Mouse (Mus musculus) liver, embryonic 15.5 days (tissue): ENCODE measurements around the gene Tent5c. TPM values are rescaled to one million over a fixed set of nuclear protein-coding genes. Genes with fewer than 3 reads are reported as not detected.

Experiments
- ATAC-seq: fragments of 200-750 bp; cut with Nextera tagmentation; 2 replicates; pipeline ENCODE4 v1.8.0; 2017; ENCODE audit warnings: moderate number of reproducible peaks, mild to moderate bottlenecking, moderate library complexity; ENCODE audit not compliant: insufficient read depth
- H3K27ac ChIP-seq: fragments of 300-500 bp; sonication (generic); replicated peaks from 2 replicates; pipeline ENCODE4 v1.5.1; 2015; ENCODE audit warnings: mild to moderate bottlenecking, inconsistent platforms
- H3K27me3 ChIP-seq: fragments of 300-500 bp; sonication (generic); 2 replicates; pipeline ENCODE4 v1.6.1; 2015; ENCODE audit warnings: mild to moderate bottlenecking, inconsistent platforms
- H3K36me3 ChIP-seq: fragments of 300-500 bp; sonication (generic); replicated peaks from 2 replicates; pipeline ENCODE4 v1.6.1; 2015; ENCODE audit warnings: moderate library complexity, mild to moderate bottlenecking, inconsistent platforms
- H3K4me1 ChIP-seq: fragments of 300-500 bp; sonication (generic); replicated peaks from 2 replicates; pipeline ENCODE4 v1.6.1; 2015; ENCODE audit warnings: inconsistent platforms
- H3K4me2 ChIP-seq: fragments of 300-500 bp; sonication (generic); 2 replicates; pipeline ENCODE4 v1.6.1; 2015; ENCODE audit warnings: moderate library complexity, mild to moderate bottlenecking, inconsistent platforms
- H3K4me3 ChIP-seq: fragments of 300-500 bp; sonication (generic); replicated peaks from 2 replicates; pipeline ENCODE4 v1.5.1; 2015; ENCODE audit warnings: mild to moderate bottlenecking, inconsistent platforms
- H3K9ac ChIP-seq: fragments of 300-500 bp; sonication (generic); 2 replicates; pipeline ENCODE4 v1.6.1; 2015; ENCODE audit warnings: moderate library complexity, mild to moderate bottlenecking, inconsistent platforms
- H3K9me3 ChIP-seq: fragments of 300-500 bp; sonication (generic); replicated peaks from 2 replicates; pipeline ENCODE4 v1.6.1; 2016; ENCODE audit warnings: inconsistent platforms
- WGBS: fragments of 180-500 bp; shearing (Covaris S2); methylation state at CpG from one replicate; pipeline ENCODE4 v1.1.7; 2015; ENCODE audit warnings: mixed read lengths; ENCODE audit not compliant: insufficient replicate concordance; 5-methylcytosine and 5-hydroxymethylcytosine counted together
- polyA plus RNA-seq: library from polyadenylated mRNA; unstranded; fragments of >200 nt; fragmentation: Nextera tagmentation; extraction: Ambion mirVana; gene quantifications from 2 replicates; pipeline ENCODE4 v1.2.1, GENCODE M21; 2015

Tent5c gene
- polyA plus RNA-seq, 1 experiment from 2014 or later, result 94.2 TPM

GRCm38 (mm10) chr3:100487046-100487445 is 2.1 kb downstream of the Tent5c start:
- Histone ChIP-seq H3K36me3 (no peaks in the 10 kb centered on the region), H3K4me1 (peaks cover 71% of the 10 kb centered on the region), H3K27ac (peak overlapping the region; percentile 99), H3K27me3 (peaks cover 33% of the 10 kb centered on the region), H3K4me2 (peak overlapping the region; percentile 88), H3K9ac (peak overlapping the region; percentile 97), H3K9me3 (no peaks in the 10 kb centered on the region), H3K4me3 (peak overlapping the region; percentile 96)
- ATAC-seq, result no peak
- WGBS, result 65% methylated on average over 2 of the region's 2 CpGs

- 0 out of 2 replicates have a peak, but pooled peaks cover 2% of the 10 kb centered on the region for H3K36me3 ChIP-seq
- peak overlapping the region; percentile 88 for H3K4me2 ChIP-seq
- peak overlapping the region; percentile 99 for H3K27ac ChIP-seq
- H3K4me3 ChIP-seq, result peak overlapping the region; percentile 96
- 54% methylated on average over 11 of the region's 11 CpGs for WGBS
- H3K4me1 ChIP-seq, result peaks cover 77% of the 10 kb centered on the region
- H3K9ac ChIP-seq, result peak overlapping the region; percentile 97
- peaks cover 25% of the 10 kb centered on the region for H3K27me3 ChIP-seq
- no peak for ATAC-seq
- no peaks in the 10 kb centered on the region for H3K9me3 ChIP-seq
Measured at GRCm38 (mm10) chr3:100485390-100486132, 3.6 kb downstream of the Tent5c start.

GRCm38 (mm10) chr3:100482971-100483610 is 6.0 kb downstream of the Tent5c start:
- Histone ChIP-seq H3K4me2 (peak overlapping the region; percentile 88), H3K27ac (peak overlapping the region; percentile 99), H3K9ac (peak overlapping the region; percentile 58), H3K9me3 (no peaks in the 10 kb centered on the region), H3K36me3 (peaks cover 12% of the 10 kb centered on the region), H3K4me3 (peak overlapping the region; percentile 96), H3K27me3 (peaks cover 22% of the 10 kb centered on the region), H3K4me1 (peaks cover 94% of the 10 kb centered on the region)
- 13% methylated on average over 5 of the region's 5 CpGs for WGBS
- ATAC-seq, result peak; percentile 89

DNA sequence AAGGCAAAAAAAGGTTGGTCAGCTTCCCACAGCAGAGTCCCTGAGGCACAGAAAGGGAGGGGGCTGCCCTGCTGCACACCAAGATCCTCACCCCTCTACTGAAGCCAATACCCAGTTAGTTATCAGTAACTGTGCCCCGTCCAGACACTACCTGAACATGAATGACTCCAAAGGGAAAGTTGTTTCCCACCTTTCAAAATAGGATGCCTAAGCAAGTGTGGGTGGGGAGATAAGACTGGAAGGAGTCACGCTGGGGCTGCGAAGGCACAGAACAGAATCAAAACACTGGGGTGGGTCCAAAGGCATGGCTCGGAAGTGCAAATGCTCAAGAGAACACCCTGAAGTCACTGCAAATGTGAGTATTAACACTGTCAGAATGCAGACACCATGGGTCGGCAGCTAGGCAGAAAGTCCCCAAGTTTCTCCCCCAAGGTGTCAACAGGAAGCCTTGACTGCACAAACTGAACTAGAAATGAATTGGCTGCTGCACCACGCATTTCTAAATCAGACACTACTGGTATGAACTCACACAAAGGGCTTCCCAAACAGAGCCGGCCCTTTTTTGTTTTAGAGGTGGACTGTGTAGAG is 6.7 kb downstream of the Tent5c start:
- peak; percentile 89 for ATAC-seq

DNA sequence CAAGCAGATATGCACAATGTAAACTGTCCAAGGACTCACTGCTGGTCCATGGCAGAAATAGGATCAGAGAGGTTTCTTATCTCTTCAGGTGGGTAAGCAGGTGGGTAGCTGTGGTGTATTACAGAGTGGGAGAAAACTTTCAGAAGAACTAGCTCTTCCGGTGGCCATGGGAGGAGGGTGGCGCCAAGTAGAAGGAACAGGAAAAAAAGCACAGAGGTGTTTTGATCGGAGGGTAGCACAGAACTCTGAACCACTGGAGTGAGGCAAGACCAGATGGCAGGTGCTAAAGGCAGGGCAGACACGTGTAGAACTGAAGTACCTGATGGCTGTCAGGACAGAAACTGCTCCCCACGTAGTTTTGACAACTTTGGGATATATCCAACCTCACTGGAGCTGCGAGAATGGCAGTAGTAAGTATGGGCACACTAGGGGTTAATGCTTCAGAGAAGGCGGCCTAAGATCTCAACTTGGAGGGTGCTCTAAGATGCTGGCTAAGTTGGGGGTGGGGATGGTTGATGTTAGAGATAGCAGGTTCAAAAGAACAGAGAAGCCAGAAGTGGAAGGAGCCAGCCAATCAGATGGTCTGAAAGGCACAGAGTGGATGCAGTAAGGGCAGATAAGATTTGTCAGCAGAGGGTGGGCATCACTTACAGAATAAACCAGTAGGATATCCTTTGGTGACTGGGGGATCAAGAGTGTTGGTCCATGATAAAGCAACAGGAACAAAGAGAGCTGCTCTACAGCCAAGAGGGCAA is 8.7 kb downstream of the Tent5c start:
- Histone ChIP-seq H3K4me3 (peak overlapping the region; percentile 96), H3K27ac (peak overlapping the region; percentile 99)
- ATAC-seq, result no peak

More for the DNA sequence above, 6.7 kb downstream of the Tent5c start:
- Histone ChIP-seq H3K27me3 (peaks cover 19% of the 10 kb centered on the region), H3K4me2 (peak overlapping the region; percentile 88), H3K27ac (peak overlapping the region; percentile 99), H3K36me3 (peaks cover 17% of the 10 kb centered on the region), H3K9ac (peak overlapping the region; percentile 58), H3K9me3 (no peaks in the 10 kb centered on the region), H3K4me3 (peak overlapping the region; percentile 96), H3K4me1 (peaks cover 94% of the 10 kb centered on the region)
- 12% methylated on average over 7 of the region's 7 CpGs for WGBS

DNA sequence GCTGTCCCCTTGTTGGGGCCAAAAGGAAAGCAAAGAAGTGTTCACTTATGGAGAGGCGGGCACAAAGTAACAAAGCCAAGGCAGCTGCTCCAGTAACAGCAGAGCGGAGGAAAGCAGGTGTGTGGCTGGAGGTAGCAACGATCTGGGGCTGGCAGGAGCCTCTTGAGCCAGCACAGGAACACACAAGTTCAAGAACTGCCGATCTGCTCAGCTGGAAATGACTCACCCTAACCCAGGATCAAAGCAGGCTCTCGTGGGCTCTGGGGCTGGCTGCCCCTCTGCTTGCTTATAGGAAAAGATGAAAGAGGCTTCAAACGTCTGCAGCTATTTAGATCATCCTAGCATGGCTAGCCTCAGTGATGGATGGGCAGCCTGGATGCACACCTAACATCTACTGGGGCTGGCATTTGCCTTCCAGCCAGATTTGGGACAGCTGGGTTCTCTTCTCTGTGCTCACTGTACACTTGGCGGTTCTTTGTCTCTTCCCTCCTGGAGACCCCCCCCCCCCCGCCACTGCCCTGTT is 14.1 kb downstream of the Tent5c start:
- no peak overlapping the region for H3K9ac ChIP-seq
- WGBS, result 53% methylated on average over 8 of the region's 8 CpGs
- no peak overlapping the region for H3K4me3 ChIP-seq
- no peak overlapping the region for H3K27ac ChIP-seq
- H3K27me3 ChIP-seq, result 0 out of 2 replicates have a peak, but pooled peaks cover 12% of the 10 kb centered on the region
- no peak overlapping the region for H3K4me2 ChIP-seq
- H3K4me1 ChIP-seq, result peaks cover 37% of the 10 kb centered on the region
- no peaks in the 10 kb centered on the region for H3K9me3 ChIP-seq
- H3K36me3 ChIP-seq, result peaks cover 71% of the 10 kb centered on the region
- ATAC-seq, result no peak

More for the DNA sequence above, 8.7 kb downstream of the Tent5c start:
- no peaks in the 10 kb centered on the region for H3K9me3 ChIP-seq
- peak overlapping the region; percentile 58; the same call in 1 of the 2 replicates for H3K9ac ChIP-seq
- 53% methylated on average over 7 of the region's 7 CpGs for WGBS
- H3K27me3 ChIP-seq, result 0 out of 2 replicates have a peak, but pooled peaks cover 1% of the 10 kb centered on the region
- H3K36me3 ChIP-seq, result peaks cover 20% of the 10 kb centered on the region
- H3K4me2 ChIP-seq, result peak overlapping the region; percentile 88
- H3K4me1 ChIP-seq, result peaks cover 78% of the 10 kb centered on the region

DNA sequence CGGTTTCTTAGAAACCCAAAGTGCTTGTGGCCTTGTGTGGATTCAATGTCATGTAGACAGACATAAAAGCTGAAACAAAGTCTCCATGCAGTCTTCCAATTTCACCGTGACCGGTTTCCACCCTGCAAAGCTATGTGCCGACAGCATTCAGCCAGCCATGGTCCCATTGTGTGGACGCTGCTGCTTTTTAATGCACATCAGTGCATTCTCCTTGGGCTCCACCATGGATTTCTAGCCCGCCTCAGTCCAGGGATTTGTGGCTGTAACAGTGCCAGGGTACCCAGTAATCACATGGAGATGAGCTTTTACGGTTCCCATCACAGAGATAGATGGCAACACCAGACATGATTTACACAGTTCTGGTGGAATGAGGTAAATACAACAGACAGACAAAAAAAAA is 14.6 kb downstream of the Tent5c start:
- H3K4me3 ChIP-seq, result no peak overlapping the region
- ATAC-seq, result no peak
- no peak overlapping the region for H3K27ac ChIP-seq
- 88% methylated on average over 7 of the region's 7 CpGs for WGBS
- H3K9me3 ChIP-seq, result no peaks in the 10 kb centered on the region
- peaks cover 32% of the 10 kb centered on the region for H3K4me1 ChIP-seq
- H3K27me3 ChIP-seq, result 0 out of 2 replicates have a peak, but pooled peaks cover 12% of the 10 kb centered on the region
- H3K36me3 ChIP-seq, result peaks cover 76% of the 10 kb centered on the region
- no peak overlapping the region for H3K9ac ChIP-seq
- H3K4me2 ChIP-seq, result no peak overlapping the region

DNA sequence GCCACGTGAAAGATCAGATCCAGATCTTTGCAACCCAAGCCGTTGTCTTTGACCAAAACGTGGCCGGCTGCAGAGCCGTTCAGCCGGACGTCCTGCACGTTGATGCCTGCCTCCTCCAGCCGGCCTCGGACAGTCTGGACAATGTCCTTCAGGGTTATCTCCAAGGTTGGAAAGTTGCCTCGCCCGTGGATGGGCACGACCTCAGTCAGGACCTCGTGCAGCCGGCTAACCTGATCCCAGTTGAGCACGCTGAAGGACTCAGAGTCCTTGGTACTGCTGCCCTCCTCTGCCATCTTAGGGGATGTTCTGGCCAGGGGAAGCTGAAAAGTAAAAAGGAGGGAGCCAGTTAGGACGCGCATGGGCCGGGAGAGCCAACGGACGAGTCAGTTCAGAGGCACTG is 16.0 kb downstream of the Tent5c start:
- Histone ChIP-seq H3K27me3 (0 out of 2 replicates have a peak, but pooled peaks cover 12% of the 10 kb centered on the region), H3K9me3 (no peaks in the 10 kb centered on the region), H3K9ac (no peak overlapping the region), H3K4me1 (peaks cover 18% of the 10 kb centered on the region), H3K4me3 (no peak overlapping the region), H3K27ac (no peak overlapping the region), H3K36me3 (peaks cover 82% of the 10 kb centered on the region), H3K4me2 (no peak overlapping the region)
- no peak for ATAC-seq
- 89% methylated on average over 21 of the region's 21 CpGs for WGBS

- WGBS, result 80% methylated on average over 3 of the region's 3 CpGs
- Histone ChIP-seq H3K4me2 (no peak overlapping the region), H3K9ac (no peak overlapping the region), H3K4me3 (no peak overlapping the region), H3K4me1 (peaks cover 14% of the 10 kb centered on the region), H3K27me3 (0 out of 2 replicates have a peak, but pooled peaks cover 12% of the 10 kb centered on the region), H3K36me3 (peaks cover 97% of the 10 kb centered on the region), H3K9me3 (no peaks in the 10 kb centered on the region), H3K27ac (no peak overlapping the region)
- ATAC-seq, result no peak
Measured at GRCm38 (mm10) chr3:100470902-100471301, 18.2 kb downstream of the Tent5c start.

DNA sequence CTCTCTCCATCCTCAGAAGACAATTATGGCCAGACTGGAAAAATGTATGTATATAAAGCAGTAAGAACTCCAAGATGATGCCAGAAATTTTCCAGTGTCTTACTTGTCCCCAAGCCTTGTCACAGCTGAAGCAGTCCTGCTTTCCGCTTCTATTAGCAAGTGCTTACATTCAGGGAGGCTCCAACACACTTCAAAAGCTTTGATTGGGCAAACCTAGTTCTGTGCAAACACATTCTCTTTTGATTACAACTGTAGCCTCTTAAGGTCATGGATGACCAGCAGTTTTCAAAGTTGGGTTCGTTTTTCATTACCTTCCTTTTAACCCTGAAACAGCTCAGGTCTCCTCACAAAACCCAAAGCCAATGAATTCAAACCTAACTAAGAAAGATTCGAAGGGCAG is 19.0 kb downstream of the Tent5c start:
- Histone ChIP-seq H3K4me1 (peaks cover 13% of the 10 kb centered on the region), H3K4me2 (no peak overlapping the region), H3K9ac (no peak overlapping the region), H3K27ac (no peak overlapping the region), H3K4me3 (no peak overlapping the region), H3K36me3 (peaks cover 98% of the 10 kb centered on the region), H3K27me3 (0 out of 2 replicates have a peak, but pooled peaks cover 12% of the 10 kb centered on the region), H3K9me3 (no peaks in the 10 kb centered on the region)
- no peak for ATAC-seq
- WGBS, result 75% methylated on average over 3 of the region's 3 CpGs
